Mouse (Mus musculus): ENCODE measurements around the gene Ino80d.

DNA sequence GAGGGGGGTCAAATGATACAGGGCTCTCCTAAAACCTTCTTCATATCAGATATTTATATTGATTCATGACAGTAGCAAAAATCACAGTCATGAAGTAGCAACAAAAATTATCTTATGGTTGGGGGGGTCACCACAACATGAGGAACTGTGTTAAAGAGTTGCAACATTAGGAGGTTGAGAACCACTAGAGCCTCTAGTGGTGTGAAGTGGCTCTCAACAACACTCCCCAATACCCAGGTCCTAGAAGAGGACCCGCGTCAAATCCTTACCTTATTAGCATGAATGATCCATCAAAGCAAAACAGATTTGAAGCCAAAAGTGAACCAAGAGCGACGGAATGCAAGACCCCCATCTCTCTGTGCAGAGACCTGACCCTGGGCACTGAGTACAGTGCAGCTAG is 161.4 kb downstream of the Ino80d start:
- TF ChIP-seq CTCF (IDR thresholded peaks at IDR 0.05) (no peak), POLR2A (IDR thresholded peaks at IDR 0.05; ENCODE audit: insufficient read depth, low read depth, low read length) (no peak), EP300 (IDR thresholded peaks at IDR 0.05; ENCODE audit: insufficient read depth, low read depth, low read length) (no peak)

Data from heart, adult 2 months (tissue).